Mouse (Mus musculus) liver, embryonic 14.5 days (tissue): Measurements from ENCODE around the gene Gm11032. TPM values are rescaled to one million over a fixed set of nuclear protein-coding genes. Genes with fewer than 3 reads are reported as not detected.
A peak's percentile ranks its signal among the peaks of the same experiment; 100 is the strongest.

Experiments used
- ATAC-seq: fragments of 200-750 bp; cut with Nextera tagmentation; 2 replicates; pipeline ENCODE4 v1.8.0; 2017; ENCODE audit warnings: moderate number of reproducible peaks, mild to moderate bottlenecking, moderate library complexity; ENCODE audit not compliant: insufficient read depth
- DNase-seq, 3 experiments: peaks; one replicate each; pipeline ENCODE4 v3.0.0-alpha.2; 2012 to 2013; ENCODE audit warnings: low read depth in 3 of 3, low spot score in 3 of 3
- H3K27ac ChIP-seq: fragments of 300-500 bp; sonication (generic); 2 replicates; pipeline ENCODE4 v1.5.1; 2014; ENCODE audit warnings: moderate library complexity, mild to moderate bottlenecking, control low read depth, inconsistent platforms
- H3K27me3 ChIP-seq: fragments of 300-500 bp; sonication (generic); 2 replicates; pipeline ENCODE4 v1.6.1; 2014; ENCODE audit warnings: mild to moderate bottlenecking, low read length, moderate library complexity; ENCODE audit not compliant: control insufficient read depth, insufficient read depth
- H3K36me3 ChIP-seq: fragments of 300-500 bp; sonication (generic); replicated peaks from 2 replicates; pipeline ENCODE4 v1.6.1; 2014; ENCODE audit warnings: low read depth; ENCODE audit not compliant: control insufficient read depth, insufficient read depth
- H3K4me1 ChIP-seq, 2 experiments: fragments of 200-500 bp in 1 of 2; fragments of 300-500 bp in 1 of 2; sonication (generic) in 1 of 2; replicated peaks; 2 replicates each; pipeline ENCODE4 v1.6.1; 2012 to 2014; ENCODE audit warnings: antibody characterized with exemption in 1 of 2, inconsistent platforms in 1 of 2, low read length in 1 of 2; ENCODE audit not compliant: control insufficient read depth in 2 of 2, insufficient read depth in 2 of 2
- H3K4me2 ChIP-seq: fragments of 300-500 bp; sonication (generic); 2 replicates; pipeline ENCODE4 v1.6.1; 2014; ENCODE audit warnings: low read depth, mild to moderate bottlenecking, control low read depth, moderate library complexity
- H3K4me3 ChIP-seq, 2 experiments: fragments of 200-500 bp in 1 of 2; fragments of 300-500 bp in 1 of 2; sonication (generic) in 1 of 2; 2 replicates each; pipeline ENCODE4 v1.5.1; 2012 to 2014; ENCODE audit warnings: low read depth in 2 of 2, low read length in 2 of 2, mild to moderate bottlenecking in 2 of 2, control low read depth in 1 of 2, inconsistent platforms in 1 of 2, moderate library complexity in 1 of 2; ENCODE audit not compliant: insufficient read depth in 1 of 2
- H3K9ac ChIP-seq: fragments of 300-500 bp; sonication (generic); replicated peaks from 2 replicates; pipeline ENCODE4 v1.6.1; 2014; ENCODE audit warnings: mild to moderate bottlenecking, control low read depth, moderate library complexity
- H3K9me3 ChIP-seq: fragments of 300-500 bp; sonication (generic); 2 replicates; pipeline ENCODE4 v1.6.1; 2016; ENCODE audit warnings: low read length, mixed read lengths; ENCODE audit not compliant: control insufficient read depth
- CTCF ChIP-seq: IDR thresholded peaks from 2 replicates; pipeline ENCODE4 v1.5.1; 2016; ENCODE audit warnings: antibody characterized with exemption, low read depth, control low read depth
- EP300 ChIP-seq: IDR thresholded peaks from 2 replicates; pipeline ENCODE4 v1.6.1; 2016; ENCODE audit warnings: antibody characterized with exemption, low read depth
- WGBS: fragments of 180-500 bp; shearing (Covaris S2); extraction: QIAGEN DNeasy Blood & Tissue Kit; methylation state at CpG from one replicate; pipeline ENCODE4 v1.1.7; 2014; ENCODE audit not compliant: insufficient replicate concordance; 5-methylcytosine and 5-hydroxymethylcytosine counted together
- polyA plus RNA-seq, 2 experiments: library from polyadenylated mRNA; depleted of rRNA in 1 of 2; stranded (reverse) in 1 of 2; unstranded in 1 of 2; fragments of >200 nt; fragmentation: Nextera tagmentation in 1 of 2; extraction: Ambion mirVana in 1 of 2; gene quantifications; 2 replicates each; pipeline versions ENCODE4 v1.2.1 to v1.2.3; 2012 to 2014

Gene Gm11032
- polyA plus RNA-seq, 2 experiments = not detected

DNA sequence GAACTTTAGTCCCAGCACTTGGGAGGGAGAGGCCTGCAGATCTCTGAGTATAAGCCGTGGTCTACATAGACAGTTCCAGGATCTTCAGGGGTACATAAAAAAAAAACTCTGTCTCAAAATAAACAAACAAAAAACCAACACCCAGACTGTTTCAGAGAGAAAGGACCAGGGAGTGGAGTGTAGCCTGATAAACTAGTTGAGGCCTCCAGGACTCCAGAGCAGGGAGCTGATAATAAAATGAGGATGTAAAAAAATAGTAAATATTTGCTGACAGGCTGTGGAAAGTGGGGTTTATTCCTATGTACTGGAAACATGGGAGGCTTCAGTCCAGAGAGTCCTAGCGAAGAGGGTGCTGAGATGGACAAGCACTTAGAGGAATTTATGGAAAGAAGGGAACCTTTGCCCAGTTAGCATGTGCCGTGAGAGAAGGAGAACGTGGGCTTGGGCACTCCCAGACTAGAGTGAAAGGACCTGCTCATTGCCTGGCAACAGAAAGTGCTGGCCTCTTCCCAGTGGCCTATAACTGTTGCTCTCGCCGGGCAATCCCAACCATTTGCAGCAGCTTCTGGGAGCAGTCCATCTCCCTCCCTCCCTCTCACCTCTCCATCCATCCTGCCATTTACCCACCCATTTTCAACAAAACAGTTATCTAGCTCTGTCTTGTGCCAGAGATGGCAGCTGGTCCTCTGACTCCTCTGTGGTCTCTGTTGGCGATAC lies 40.6 kb downstream of the Gm11032 start:
- Histone ChIP-seq H3K27ac (peak overlapping the region; percentile 81), H3K4me3 (no peak overlapping the region), H3K9ac (peak overlapping the region; percentile 58), H3K27me3 (no peaks in the 10 kb centered on the region), H3K4me2 (peak overlapping the region; percentile 55), H3K4me1 (peaks cover 20 to 22% of the 10 kb centered on the region in 2 experiments), H3K9me3 (no peaks in the 10 kb centered on the region), H3K36me3 (peaks cover 10% of the 10 kb centered on the region)
- 71% methylated on average over 7 of the region's 7 CpGs for WGBS
- DNase-seq (peak in 1 of 3 experiments; percentile 20), ATAC-seq (peak; percentile 65)
- no peak for TF ChIP-seq EP300
- TF ChIP-seq CTCF = no peak

- peak overlapping the region in 1 of 2 experiments; percentile 23; a peak in 1 of 4 replicates for H3K4me3 ChIP-seq
- ATAC-seq = peak; percentile 76
- H3K36me3 ChIP-seq = peaks cover 10% of the 10 kb centered on the region
- H3K9me3 ChIP-seq = no peaks in the 10 kb centered on the region
- H3K27me3 ChIP-seq = no peaks in the 10 kb centered on the region
- H3K9ac ChIP-seq = peak overlapping the region; percentile 43
- H3K27ac ChIP-seq = peak overlapping the region; percentile 81
- H3K4me1 ChIP-seq = peaks cover 20 to 22% of the 10 kb centered on the region in 2 experiments
- TF ChIP-seq EP300 (no peak), CTCF (no peak)
- WGBS = 73% methylated on average over 4 of the region's 4 CpGs
- DNase-seq = peak; percentile 56 to 58 (median 56)
- peak overlapping the region; percentile 55 for H3K4me2 ChIP-seq
Observed at GRCm38 (mm10) chr11:4661324-4661723, 41.5 kb downstream of the Gm11032 start.

DNA sequence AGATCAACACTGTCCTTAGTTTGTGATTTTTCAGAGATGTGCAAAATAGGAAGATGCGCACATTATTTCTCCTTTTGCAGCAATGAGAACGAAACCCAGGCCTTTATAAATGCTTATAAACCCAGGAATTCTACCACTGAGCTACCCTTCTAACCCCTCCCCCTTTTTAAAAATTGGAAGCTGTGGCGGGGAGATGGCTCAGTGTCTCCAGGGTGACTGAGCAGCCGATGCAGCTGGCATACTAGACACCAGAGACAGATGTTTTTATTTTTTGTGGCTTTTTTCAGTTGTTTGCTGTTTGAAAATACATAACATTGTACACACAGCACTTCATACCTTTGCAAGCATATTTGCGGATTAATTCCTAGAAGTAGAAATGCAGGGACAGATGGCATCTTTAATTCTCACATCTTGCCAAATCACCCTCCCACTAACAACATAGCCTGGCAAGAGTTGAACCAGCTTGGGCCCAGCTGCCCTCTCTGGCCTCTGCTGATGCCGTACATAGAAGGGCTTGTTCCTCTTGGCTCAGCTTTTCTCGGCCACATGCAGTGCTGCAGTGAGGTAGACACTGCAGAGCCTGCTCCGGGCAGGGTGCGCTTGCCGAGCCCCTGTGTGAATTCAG lies 42.1 kb downstream of the Gm11032 start:
- H3K9me3 ChIP-seq = no peaks in the 10 kb centered on the region
- H3K4me3 ChIP-seq = no peak overlapping the region
- H3K27ac ChIP-seq = peak overlapping the region; percentile 81
- DNase-seq (no peak), ATAC-seq (no peak)
- peaks cover 20 to 22% of the 10 kb centered on the region in 2 experiments for H3K4me1 ChIP-seq
- H3K4me2 ChIP-seq = no peak overlapping the region
- WGBS = 87% methylated on average over 10 of the region's 10 CpGs
- H3K36me3 ChIP-seq = peaks cover 10% of the 10 kb centered on the region
- no peaks in the 10 kb centered on the region for H3K27me3 ChIP-seq
- no peak for TF ChIP-seq EP300
- no peak for TF ChIP-seq CTCF
- H3K9ac ChIP-seq = no peak overlapping the region; the same call in 1 of the 2 replicates

GRCm38 (mm10) chr11:4662496-4662878 lies 42.6 kb downstream of the Gm11032 start:
- Histone ChIP-seq H3K27me3 (no peaks in the 10 kb centered on the region), H3K4me1 (peaks cover 20 to 22% of the 10 kb centered on the region in 2 experiments), H3K36me3 (peaks cover 10% of the 10 kb centered on the region), H3K9ac (no peak overlapping the region), H3K9me3 (no peaks in the 10 kb centered on the region), H3K4me2 (no peak overlapping the region), H3K27ac (no peak overlapping the region), H3K4me3 (no peak overlapping the region)
- no peak for DNase-seq
- 92% methylated on average over 11 of the region's 11 CpGs for WGBS
- TF ChIP-seq CTCF (no peak), EP300 (no peak)
- no peak for ATAC-seq

Other genes with a start within 250 kb of the Gm11032 start
- 0.11 and 0.32 TPM in 2 replicates for gene Hormad2, start 179.0 kb upstream of the Gm11032 start, polyA plus RNA-seq (2012; rRNA removed)
- gene Hormad2, start 179.0 kb upstream of the Gm11032 start, polyA plus RNA-seq (2014; fragmentation: Nextera tagmentation; extraction: Ambion mirVana) = 0.23 and 0.33 TPM in 2 replicates
- gene Mtmr3, start 25.2 kb upstream of the Gm11032 start, polyA plus RNA-seq (2012; rRNA removed) = 18.0 and 20.3 TPM in 2 replicates
- gene Mtmr3, start 25.2 kb upstream of the Gm11032 start, polyA plus RNA-seq (2014; fragmentation: Nextera tagmentation; extraction: Ambion mirVana) = 24.3 and 27.2 TPM in 2 replicates
- gene Ascc2, start 17.7 kb downstream of the Gm11032 start, polyA plus RNA-seq (2012; rRNA removed) = 7.8 and 10.0 TPM in 2 replicates
- gene Ascc2, start 17.7 kb downstream of the Gm11032 start, polyA plus RNA-seq (2014; fragmentation: Nextera tagmentation; extraction: Ambion mirVana) = 15.0 and 17.3 TPM in 2 replicates
- gene Uqcr10, start 84.3 kb downstream of the Gm11032 start, polyA plus RNA-seq (2012; rRNA removed) = 481 and 569 TPM in 2 replicates
- 728 and 747 TPM in 2 replicates for gene Uqcr10, start 84.3 kb downstream of the Gm11032 start, polyA plus RNA-seq (2014; fragmentation: Nextera tagmentation; extraction: Ambion mirVana)
- gene Zmat5, start 84.6 kb downstream of the Gm11032 start, polyA plus RNA-seq (2012; rRNA removed) = 15.5 and 15.9 TPM in 2 replicates
- 25.7 and 26.3 TPM in 2 replicates for gene Zmat5, start 84.6 kb downstream of the Gm11032 start, polyA plus RNA-seq (2014; fragmentation: Nextera tagmentation; extraction: Ambion mirVana)
- 0.02 TPM in 2 replicates for gene Cabp7, start 126.7 kb downstream of the Gm11032 start, polyA plus RNA-seq (2012; rRNA removed)
- gene Cabp7, start 126.7 kb downstream of the Gm11032 start, polyA plus RNA-seq (2014; fragmentation: Nextera tagmentation; extraction: Ambion mirVana) = 0.04 and 0.09 TPM in 2 replicates
- gene Nf2, start 229.5 kb downstream of the Gm11032 start, polyA plus RNA-seq (2012; rRNA removed) = 9.3 and 12.1 TPM in 2 replicates
- gene Nf2, start 229.5 kb downstream of the Gm11032 start, polyA plus RNA-seq (2014; fragmentation: Nextera tagmentation; extraction: Ambion mirVana) = 10.7 TPM in 2 replicates